Mouse (Mus musculus): ENCODE results near the gene Cd40lg. TPM values are rescaled to one million over a fixed set of nuclear protein-coding genes. Genes with fewer than 3 reads are reported as not detected.

The Cd40lg gene
- polyA plus RNA-seq, 1 experiment from 2014 or later, result not detected

GRCm38 (mm10) chrX:57263515-57263914, 51.6 kb downstream of the Cd40lg start:
- no peak overlapping the region for H3K4me3 ChIP-seq
- 75% methylated on average over 4 of the region's 4 CpGs for WGBS
- H3K4me2 ChIP-seq, result no peak overlapping the region

More at GRCm38 (mm10) chrX:57263515-57263914, 51.6 kb downstream of the Cd40lg start:
- H3K4me1 ChIP-seq (replicated peaks), result no peaks in the 10 kb centered on the region
- H3K9me3 ChIP-seq (replicated peaks), result no peaks in the 10 kb centered on the region
- no peak for ATAC-seq (ENCODE audit: insufficient number of reproducible peaks, low FRiP score)
- H3K9ac ChIP-seq, result no peak overlapping the region
- no peak overlapping the region for H3K27ac ChIP-seq (ENCODE audit: poor library complexity, severe bottlenecking)
- H3K27me3 ChIP-seq (replicated peaks), result no peaks in the 10 kb centered on the region
- no peaks in the 10 kb centered on the region for H3K36me3 ChIP-seq

Other genes with a start within 250 kb of the Cd40lg start
- gene Brs3, start 169.1 kb upstream of the Cd40lg start, polyA plus RNA-seq (2016; fragmentation: Nextera tagmentation; extraction: Ambion mirVana), result not detected in 2 replicates
- 65.5 and 68.3 TPM in 2 replicates for gene Htatsf1, start 158.6 kb upstream of the Cd40lg start, polyA plus RNA-seq (2016; fragmentation: Nextera tagmentation; extraction: Ambion mirVana)
- 0.17 and 0.36 TPM in 2 replicates for gene Vgll1, start 124.0 kb upstream of the Cd40lg start, polyA plus RNA-seq (2016; fragmentation: Nextera tagmentation; extraction: Ambion mirVana)
- 33.6 and 36.1 TPM in 2 replicates for gene Arhgef6, start 126.6 kb downstream of the Cd40lg start, polyA plus RNA-seq (2016; fragmentation: Nextera tagmentation; extraction: Ambion mirVana)
- gene Rbmx, start 180.9 kb downstream of the Cd40lg start, polyA plus RNA-seq (2016; fragmentation: Nextera tagmentation; extraction: Ambion mirVana), result 87.5 and 93.0 TPM in 2 replicates
- gene Gm364, start 197.0 kb downstream of the Cd40lg start, polyA plus RNA-seq (2016; fragmentation: Nextera tagmentation; extraction: Ambion mirVana), result not detected in 2 replicates

Measured in heart, embryonic 12.5 days (tissue).